Mouse (Mus musculus) MEL (cell line): ENCODE data around the gene Tex9. TPM values are rescaled to one million over a fixed set of nuclear protein-coding genes. Genes with fewer than 3 reads are reported as not detected.

ENCODE experiments used
- DNase-seq: peaks from one replicate; pipeline ENCODE4 v3.0.0; 2011; ENCODE audit warnings: low read depth, low spot score
- H3K27ac ChIP-seq: 2 replicates; pipeline ENCODE4 v1.5.1; 2012; ENCODE audit warnings: low read depth, mild to moderate bottlenecking, control low read depth, low read length, moderate library complexity; ENCODE audit not compliant: control insufficient read depth
- H3K27me3 ChIP-seq, 2 experiments: fragments of 150-350 bp in 1 of 2; sonication (generic) in 1 of 2; 2 replicates each; pipeline ENCODE4 v1.6.1; 2012; ENCODE audit warnings: low read length in 2 of 2, mild to moderate bottlenecking in 2 of 2, improper control_type of control experiment in 1 of 2, moderate library complexity in 1 of 2; ENCODE audit not compliant: insufficient read depth in 2 of 2, control insufficient read depth in 1 of 2
- H3K36me3 ChIP-seq, 2 experiments: 2 replicates each; pipeline ENCODE4 v1.6.1; 2012 to 2014; ENCODE audit warnings: low read length in 2 of 2, improper control_type of control experiment in 1 of 2, inconsistent platforms in 1 of 2, mild to moderate bottlenecking in 1 of 2; ENCODE audit not compliant: insufficient read depth in 2 of 2, control insufficient read depth in 1 of 2
- H3K4me1 ChIP-seq, 2 experiments: fragments of 150-350 bp in 1 of 2; sonication (generic) in 1 of 2; 2 replicates each; pipeline ENCODE4 v1.6.1; 2012; ENCODE audit warnings: low read length in 2 of 2, improper control_type of control experiment in 1 of 2, mild to moderate bottlenecking in 1 of 2; ENCODE audit not compliant: insufficient read depth in 2 of 2, control insufficient read depth in 1 of 2
- H3K4me3 ChIP-seq, 2 experiments: fragments of 150-350 bp in 1 of 2; sonication (generic) in 1 of 2; 2 replicates each; pipeline ENCODE4 v1.5.1; 2012; ENCODE audit warnings: low read depth in 2 of 2, low read length in 2 of 2, mild to moderate bottlenecking in 2 of 2, moderate library complexity in 2 of 2, control low read depth in 1 of 2, improper control_type of control experiment in 1 of 2; ENCODE audit not compliant: control insufficient read depth in 1 of 2, insufficient read depth in 1 of 2
- H3K79me2 ChIP-seq: 2 replicates; pipeline ENCODE4 v1.6.1; 2012; ENCODE audit warnings: mild to moderate bottlenecking, low read length, moderate library complexity; ENCODE audit not compliant: control insufficient read depth, poor library complexity, insufficient read depth
- H3K9ac ChIP-seq: 2 replicates; pipeline ENCODE4 v1.6.1; 2012; ENCODE audit warnings: low read depth, mild to moderate bottlenecking, control low read depth, low read length, moderate library complexity; ENCODE audit not compliant: control insufficient read depth, poor library complexity, severe bottlenecking
- H3K9me3 ChIP-seq: fragments of 150-350 bp; sonication (generic); replicated peaks from 2 replicates; pipeline ENCODE4 v1.6.1; 2012; ENCODE audit warnings: mild to moderate bottlenecking, low read length, improper control_type of control experiment, moderate library complexity; ENCODE audit not compliant: insufficient read depth
- CHD1 ChIP-seq: IDR thresholded peaks from 2 replicates; pipeline ENCODE4 v1.6.1; 2012; ENCODE audit warnings: low read depth, mild to moderate bottlenecking, inconsistent platforms, low read length, improper control_type of control experiment
- ELF1 ChIP-seq: IDR thresholded peaks from 2 replicates; pipeline ENCODE4 v1.6.1; 2014; ENCODE audit warnings: low read depth, mild to moderate bottlenecking, inconsistent platforms, low read length, improper control_type of control experiment, moderate library complexity
- ETS1 ChIP-seq: IDR thresholded peaks from 2 replicates; pipeline ENCODE4 v1.6.1; 2012; ENCODE audit warnings: low read depth, mild to moderate bottlenecking, inconsistent platforms, low read length, improper control_type of control experiment, moderate library complexity
- GABPA ChIP-seq: IDR thresholded peaks from 2 replicates; pipeline ENCODE4 v1.6.1; 2012; ENCODE audit warnings: low read depth, mild to moderate bottlenecking, inconsistent platforms, low read length, improper control_type of control experiment, moderate library complexity
- JUND ChIP-seq: IDR thresholded peaks from 2 replicates; pipeline ENCODE4 v1.6.1; 2011; ENCODE audit warnings: low read depth, mild to moderate bottlenecking, improper control_type of control experiment, low read length
- KAT2A ChIP-seq: conservative IDR thresholded peaks from 2 replicates; pipeline ENCODE4 v1.6.1; 2012; ENCODE audit warnings: low read depth, low read length, improper control_type of control experiment, inconsistent platforms
- MAFK ChIP-seq: IDR thresholded peaks from 2 replicates; pipeline ENCODE4 v1.6.1; 2011; ENCODE audit warnings: low read depth, mild to moderate bottlenecking, low read length, improper control_type of control experiment, borderline replicate concordance
- MXI1 ChIP-seq: IDR thresholded peaks from 2 replicates; pipeline ENCODE4 v1.6.1; 2011; ENCODE audit warnings: mild to moderate bottlenecking, low read depth, low read length, improper control_type of control experiment
- MYB ChIP-seq: IDR thresholded peaks from 2 replicates; pipeline ENCODE4 v1.6.1; 2011; ENCODE audit warnings: mild to moderate bottlenecking, low read depth, low read length, improper control_type of control experiment
- NELFE ChIP-seq: IDR thresholded peaks from 2 replicates; pipeline ENCODE4 v1.6.1; 2011; ENCODE audit warnings: low read depth, low read length, improper control_type of control experiment
- POLR2A ChIP-seq, 2 experiments: IDR thresholded peaks; 2 replicates each; pipeline ENCODE4 v1.6.1; 2011 to 2012; ENCODE audit warnings: low read length in 2 of 2, mild to moderate bottlenecking in 2 of 2, control low read depth in 1 of 2, improper control_type of control experiment in 1 of 2, low read depth in 1 of 2, moderate library complexity in 1 of 2; ENCODE audit not compliant: control insufficient read depth in 1 of 2, insufficient read depth in 1 of 2, poor library complexity in 1 of 2
- UBTF ChIP-seq: IDR thresholded peaks from 2 replicates; pipeline ENCODE4 v1.6.1; 2012; ENCODE audit warnings: low read depth, mild to moderate bottlenecking, inconsistent platforms, low read length, improper control_type of control experiment, moderate library complexity, borderline replicate concordance; ENCODE audit not compliant: insufficient read depth
- USF1 ChIP-seq: IDR thresholded peaks from 2 replicates; pipeline ENCODE4 v1.6.1; 2014; ENCODE audit warnings: low read depth, mild to moderate bottlenecking, inconsistent platforms, low read length, improper control_type of control experiment, moderate library complexity
- USF2 ChIP-seq, 2 experiments: IDR thresholded peaks; 2 replicates each; pipeline ENCODE4 v1.6.1; 2011 to 2012; ENCODE audit warnings: improper control_type of control experiment in 2 of 2, low read length in 2 of 2, borderline replicate concordance in 1 of 2, inconsistent platforms in 1 of 2, low read depth in 1 of 2, mild to moderate bottlenecking in 1 of 2; ENCODE audit not compliant: insufficient read depth in 1 of 2
- ZKSCAN1 ChIP-seq: IDR thresholded peaks from 2 replicates; pipeline ENCODE4 v1.6.1; 2012; ENCODE audit warnings: low read depth, mild to moderate bottlenecking, inconsistent platforms, low read length, improper control_type of control experiment, moderate library complexity
- ZMIZ1 ChIP-seq: IDR thresholded peaks from 2 replicates; pipeline ENCODE4 v1.6.1; 2012; ENCODE audit warnings: low read depth, mild to moderate bottlenecking, inconsistent platforms, low read length, improper control_type of control experiment, moderate library complexity
- polyA plus RNA-seq, 2 experiments: library from polyadenylated mRNA; stranded (reverse) in 1 of 2; unstranded in 1 of 2; fragments of >175 nt in 1 of 2; fragments of >200 nt in 1 of 2; gene quantifications; 2 replicates each; pipeline versions ENCODE4 v1.2.1 to v1.2.4; 2012; ENCODE audit warnings: low replicate concordance in 2 of 2, low read depth in 1 of 2; ENCODE audit not compliant: insufficient read length in 2 of 2, insufficient read depth in 1 of 2, missing spikeins in 1 of 2
- total RNA-seq: library from RNA; depleted of rRNA; stranded (reverse); fragments of 300-350 nt; gene quantifications from 2 replicates; pipeline ENCODE4 v1.2.3, GENCODE M21; 2012

The Tex9 gene
- total and polyA plus RNA-seq, 3 experiments = 7.0 to 17.1 TPM; not detected in 1

DNA sequence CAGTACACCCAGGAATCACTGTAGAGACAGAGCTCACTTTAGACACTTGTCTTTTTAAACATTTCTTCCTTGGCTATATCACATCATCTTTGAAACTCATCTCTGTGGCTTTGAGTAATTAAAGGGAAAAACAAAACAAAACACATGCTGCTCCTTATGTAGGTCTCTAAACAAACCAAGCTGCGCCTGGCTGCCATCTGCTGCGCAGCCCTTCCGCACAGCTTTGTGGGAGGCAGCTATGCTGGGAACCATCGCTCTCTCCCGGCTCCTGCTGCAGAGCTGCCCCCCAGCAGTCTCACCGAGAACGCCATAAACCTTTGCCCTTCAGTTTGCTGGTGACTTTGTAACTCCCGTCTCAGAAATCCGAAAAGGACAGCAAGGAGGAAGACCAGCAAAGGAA is 16.5 kb downstream of the Tex9 start:
- H3K9me3 ChIP-seq = no peaks in the 10 kb centered on the region
- H3K9ac ChIP-seq = no peak overlapping the region
- no peak for DNase-seq
- no peak for TF ChIP-seq MAFK
- no peak for TF ChIP-seq MXI1
- TF ChIP-seq MYB = no peak
- TF ChIP-seq USF1 = no peak
- no peak for TF ChIP-seq ZKSCAN1
- H3K79me2 ChIP-seq = no peaks in the 10 kb centered on the region
- H3K27ac ChIP-seq = no peak overlapping the region
- no peaks in the 10 kb centered on the region for H3K27me3 ChIP-seq
- no peak overlapping the region for H3K4me3 ChIP-seq
- no peaks in the 10 kb centered on the region for H3K4me1 ChIP-seq
- peaks cover 0 to 2% of the 10 kb centered on the region in 2 experiments; a peak in 1 of 4 replicates for H3K36me3 ChIP-seq

DNA sequence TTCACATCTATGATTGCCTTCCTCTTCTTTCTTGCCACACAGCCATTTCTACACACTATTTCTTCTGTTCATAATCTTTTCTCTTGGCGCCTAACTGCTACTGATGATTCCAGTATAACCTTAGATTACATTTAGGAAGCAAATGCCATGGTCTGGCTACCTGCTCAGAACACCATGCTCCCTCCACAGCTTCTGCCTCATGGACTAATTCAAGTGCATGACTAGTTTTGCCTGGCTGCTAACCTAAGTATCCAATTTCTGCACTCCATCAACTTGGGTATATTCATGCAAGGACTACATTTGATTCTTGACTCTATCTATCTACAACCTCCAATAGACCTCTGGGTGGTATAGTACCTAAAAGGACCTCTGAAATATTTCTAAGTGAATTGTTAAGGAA is 22.2 kb downstream of the Tex9 start:
- no peak for DNase-seq
- Histone ChIP-seq H3K9ac (no peak overlapping the region), H3K27ac (no peak overlapping the region), H3K9me3 (no peaks in the 10 kb centered on the region), H3K27me3 (no peaks in the 10 kb centered on the region), H3K4me3 (no peak overlapping the region), H3K36me3 (peaks cover 0 to 24% of the 10 kb centered on the region in 2 experiments; a peak in 2 of 4 replicates), H3K4me1 (peaks cover 9 to 13% of the 10 kb centered on the region in 2 experiments), H3K79me2 (no peaks in the 10 kb centered on the region)
- TF ChIP-seq ETS1 (no peak), NELFE (no peak), POLR2A (IDR thresholded peaks at IDR 0.05; ENCODE audit: control insufficient read depth in 1 of 2, insufficient read depth in 1 of 2, low read depth in 1 of 2, low read length in 2 of 2, poor library complexity in 1 of 2) (no peak), CHD1 (no peak), JUND (no peak), GABPA (no peak), ZMIZ1 (no peak), USF2 (IDR thresholded peaks at IDR 0.05; ENCODE audit: borderline replicate concordance in 1 of 2, insufficient read depth in 1 of 2, low read depth in 1 of 2, low read length in 2 of 2) (no peak), KAT2A (no peak), UBTF (no peak), ELF1 (no peak), MXI1 (no peak)
